Mouse (Mus musculus) brain, embryonic 14.5 days (tissue): ENCODE measurements around the gene Npepl1. TPM values are rescaled to one million over a fixed set of nuclear protein-coding genes. Genes with fewer than 3 reads are reported as not detected.

ENCODE experiments used
- DNase-seq: peaks from one replicate; pipeline ENCODE4 v3.0.0-alpha.2; 2011; ENCODE audit warnings: low read depth
- CTCF ChIP-seq: fragments of 200-500 bp; IDR thresholded peaks from 2 replicates; pipeline ENCODE4 v1.5.1; 2012; ENCODE audit warnings: inconsistent platforms, mild to moderate bottlenecking, moderate library complexity, borderline replicate concordance; ENCODE audit not compliant: insufficient read depth, insufficient read length; ENCODE audit errors: extremely low read depth
- POLR2A ChIP-seq: fragments of 200-500 bp; IDR thresholded peaks from 2 replicates; pipeline ENCODE4 v1.6.1; 2012; ENCODE audit warnings: mild to moderate bottlenecking, inconsistent platforms, borderline replicate concordance; ENCODE audit not compliant: poor library complexity, insufficient read depth, insufficient read length, severe bottlenecking; ENCODE audit errors: extremely low read depth
- polyA plus RNA-seq: library from polyadenylated mRNA; depleted of rRNA; stranded (reverse); fragments of >200 nt; gene quantifications from 2 replicates; pipeline ENCODE4 v1.2.3, GENCODE M21; 2012

The Npepl1 gene
- polyA plus RNA-seq, 1 experiment: 32.7 TPM

- peak; percentile 96 for DNase-seq
- TF ChIP-seq POLR2A (peak; percentile 23; the same call in 1 of the 2 replicates), CTCF (peak; percentile 50)
Observed at GRCm38 (mm10) chr2:174075673-174076432, 34.3 kb upstream of the Npepl1 start, which contains the start of gene Stx16. Stx16 (plus strand) TSS chr2:174076308.

DNA sequence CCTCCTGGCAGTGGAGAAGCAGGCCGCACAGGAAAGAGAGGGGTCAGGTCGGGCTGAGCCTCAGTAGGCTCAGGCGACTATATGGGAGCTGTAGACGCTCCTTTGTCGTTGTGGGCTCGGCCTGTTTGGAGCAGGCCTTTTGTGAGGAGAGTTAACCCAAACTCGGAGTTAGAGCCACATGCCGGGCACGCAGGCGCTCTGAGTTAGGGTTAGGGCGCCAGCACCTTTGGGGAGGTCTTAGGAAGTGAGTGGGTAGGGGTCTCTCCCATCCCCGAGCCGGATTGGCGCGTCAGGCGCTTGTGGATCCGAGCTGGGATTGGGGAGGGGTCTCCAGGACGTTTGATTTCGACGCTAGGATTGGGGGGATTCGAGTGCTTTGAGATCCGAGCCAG lies 33.7 kb upstream of the Npepl1 start:
- TF ChIP-seq POLR2A: no peak
- DNase-seq: no peak

GRCm38 (mm10) chr2:174077004-174077695 lies 33.0 kb upstream of the Npepl1 start:
- TF ChIP-seq CTCF: no peak
- TF ChIP-seq POLR2A: no peak
- peak; percentile 51 for DNase-seq

GRCm38 (mm10) chr2:174077776-174078338 lies 32.3 kb upstream of the Npepl1 start:
- DNase-seq: peak; percentile 14
- TF ChIP-seq CTCF (no peak), POLR2A (no peak)

DNA sequence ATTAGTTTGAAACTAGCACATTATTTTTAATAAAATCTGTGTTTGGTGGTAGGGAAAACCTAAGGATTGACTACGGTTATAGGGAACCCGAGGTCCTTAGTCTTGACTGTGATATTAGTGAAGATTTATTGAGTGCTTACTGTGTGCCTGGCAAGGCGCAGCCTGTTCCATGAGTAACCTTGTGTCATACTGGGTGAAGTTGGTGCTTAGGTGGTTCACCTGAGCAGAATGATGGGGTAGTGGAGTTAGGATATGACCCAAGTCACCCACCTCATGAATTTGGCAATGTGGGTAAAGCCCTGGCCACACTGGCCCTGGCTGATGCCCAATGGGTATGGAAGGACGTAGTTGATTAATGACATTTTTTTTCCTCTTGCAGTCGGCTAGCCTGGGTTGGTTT lies 28.3 kb upstream of the Npepl1 start:
- DNase-seq: no peak
- TF ChIP-seq CTCF: no peak
- TF ChIP-seq POLR2A: no peak

GRCm38 (mm10) chr2:174082380-174082918 lies 27.7 kb upstream of the Npepl1 start:
- TF ChIP-seq POLR2A (no peak), CTCF (no peak)
- DNase-seq: no peak

GRCm38 (mm10) chr2:174095086-174095485 lies 15.1 kb upstream of the Npepl1 start:
- DNase-seq: no peak
- TF ChIP-seq POLR2A (no peak), CTCF (no peak)

DNA sequence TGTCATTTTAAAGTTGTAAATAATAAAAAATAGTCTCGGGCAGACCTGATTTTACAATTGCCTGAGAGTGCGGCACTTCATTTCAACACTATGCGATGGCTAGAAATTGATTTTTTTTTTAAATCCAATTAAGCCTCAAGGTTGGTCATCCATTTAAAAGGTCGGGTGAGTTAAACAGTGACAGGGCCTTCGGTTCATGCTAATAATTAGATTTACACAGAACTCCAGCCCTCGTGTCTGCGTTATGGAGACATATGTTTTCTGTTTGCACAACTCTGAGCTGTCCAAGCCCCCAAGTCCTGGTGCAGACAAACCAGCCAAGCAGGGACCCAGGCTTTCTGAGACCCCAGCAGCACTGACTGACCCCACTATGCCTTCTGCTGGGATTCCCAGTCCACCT lies 7.8 kb upstream of the Npepl1 start:
- TF ChIP-seq CTCF (no peak), POLR2A (no peak)

GRCm38 (mm10) chr2:174103527-174103926 lies 6.6 kb upstream of the Npepl1 start:
- DNase-seq: no peak
- no peak for TF ChIP-seq CTCF
- no peak for TF ChIP-seq POLR2A

More for the DNA sequence above, 7.8 kb upstream of the Npepl1 start:
- no peak for DNase-seq

DNA sequence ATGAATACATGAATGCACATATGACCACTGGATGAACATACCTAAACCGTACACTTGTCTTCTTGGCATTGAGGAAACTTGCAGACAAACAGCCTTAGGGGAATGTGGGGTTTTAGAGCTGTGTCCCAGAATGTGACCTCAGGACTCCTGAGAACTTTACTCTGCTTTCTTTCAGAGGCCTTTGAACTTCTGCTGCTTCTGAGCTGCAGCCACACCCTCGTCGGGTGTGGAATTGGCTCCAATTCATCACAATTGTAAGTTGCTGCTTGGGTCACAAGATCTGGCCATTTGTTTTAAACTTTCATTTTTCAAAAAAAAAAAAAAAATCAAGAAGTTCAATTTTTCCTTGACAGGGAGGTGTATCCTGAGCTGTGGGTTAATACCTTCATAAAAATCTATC lies 2.8 kb upstream of the Npepl1 start:
- TF ChIP-seq CTCF (no peak), POLR2A (no peak)
- no peak for DNase-seq

DNA sequence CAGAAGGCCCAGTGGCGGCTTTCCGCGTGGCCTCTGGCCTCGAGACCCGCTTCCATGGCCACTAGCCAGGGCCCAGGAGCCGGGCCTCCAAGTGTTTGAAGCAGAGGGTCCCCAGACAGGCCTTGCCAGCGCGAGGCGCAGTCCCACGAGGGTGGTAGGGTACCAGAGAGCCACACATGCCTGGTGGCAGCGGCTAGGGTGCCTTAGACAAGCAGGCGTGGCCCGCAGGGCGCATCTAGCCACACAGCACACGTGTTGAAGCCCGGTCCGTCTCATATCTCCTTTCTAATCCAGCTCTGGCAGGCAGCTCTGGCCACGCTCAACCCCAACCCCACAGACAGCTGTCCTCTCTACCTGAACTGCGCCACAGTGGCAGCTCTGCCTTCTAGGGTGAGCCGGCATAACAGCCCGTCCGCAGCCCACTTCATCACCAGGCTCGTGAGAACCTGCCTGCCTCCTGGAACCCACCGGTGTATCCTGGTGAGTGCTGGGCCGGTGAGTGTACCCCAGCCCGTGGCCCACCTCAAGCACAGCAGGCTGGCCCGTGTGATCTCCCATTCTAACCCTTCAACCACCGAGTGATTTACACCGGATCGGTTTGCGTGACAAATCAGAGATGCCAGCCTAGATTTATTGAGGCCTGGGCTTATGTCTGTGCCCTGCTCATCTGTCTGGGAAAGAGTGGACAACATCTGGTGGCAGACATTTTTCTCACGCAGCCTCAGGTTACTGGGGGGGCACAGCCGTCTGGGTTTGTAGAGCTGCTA lies 817 bp downstream of the Npepl1 start:
- TF ChIP-seq POLR2A: no peak
- no peak for TF ChIP-seq CTCF
- DNase-seq: peak; percentile 36

DNA sequence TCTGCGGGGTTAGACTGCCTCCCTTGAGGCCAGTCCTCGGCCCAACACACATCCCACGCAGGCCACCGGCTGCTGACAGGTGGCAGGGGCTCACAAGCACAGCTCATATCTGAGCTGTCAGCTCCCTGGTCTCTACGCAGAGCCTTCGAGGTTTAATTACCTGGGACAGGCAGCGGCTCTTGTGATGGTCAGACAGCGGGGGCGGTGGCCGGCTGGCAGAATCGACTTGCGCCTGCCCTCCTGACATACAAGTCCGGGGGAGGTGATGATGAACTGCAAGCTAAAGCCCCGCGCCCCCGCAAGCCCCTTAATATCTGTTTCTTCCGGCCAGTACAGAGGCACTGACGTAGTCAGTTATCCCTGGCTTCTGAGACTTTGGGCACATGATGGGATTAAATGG lies 2.8 kb downstream of the Npepl1 start:
- TF ChIP-seq CTCF (no peak), POLR2A (no peak)
- no peak for DNase-seq
